Mouse (Mus musculus) urinary bladder, adult 18-20 months (tissue): Measurements from ENCODE around the gene Rab17.

Experiments
- DNase-seq, 2 experiments: peaks; one replicate each; pipeline ENCODE4 v3.0.0; 2022; ENCODE audit warnings: low spot score in 2 of 2, mixed read lengths in 2 of 2

The Rab17 gene

GRCm38 (mm10) chr1:90995916-90996315 lies 26.5 kb upstream of the Rab17 start:
- no peak for DNase-seq

- DNase-seq: no peak
Observed at GRCm38 (mm10) chr1:90981346-90981745, 11.9 kb upstream of the Rab17 start.

GRCm38 (mm10) chr1:90980638-90981330 lies 11.3 kb upstream of the Rab17 start:
- DNase-seq: no peak

DNA sequence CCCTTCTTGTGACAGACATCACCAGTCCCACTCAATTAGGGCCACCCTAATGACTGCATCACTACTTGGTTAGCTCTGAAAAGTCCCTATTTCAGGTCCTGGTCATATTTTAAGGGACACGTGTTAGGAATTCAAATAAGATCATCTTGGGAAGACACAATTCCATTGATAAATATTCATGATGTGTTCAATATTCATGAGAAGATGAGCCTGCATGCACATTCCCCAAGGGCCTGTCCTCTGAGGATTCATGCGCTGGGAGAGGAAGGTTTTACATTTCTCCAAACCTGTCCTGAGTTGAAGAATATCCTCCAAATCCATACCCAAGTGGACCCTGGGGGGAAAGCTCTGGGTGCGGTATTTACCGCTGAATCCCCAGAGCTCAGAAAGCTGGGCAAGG lies 6.5 kb upstream of the Rab17 start:
- no peak for DNase-seq

- peak in 1 of 2 experiments; percentile 55 for DNase-seq
Observed at GRCm38 (mm10) chr1:90974906-90975649, 5.6 kb upstream of the Rab17 start.

GRCm38 (mm10) chr1:90973574-90973911 lies 4.1 kb upstream of the Rab17 start:
- DNase-seq: no peak

- DNase-seq: peak; percentile 85 to 97
Observed at GRCm38 (mm10) chr1:90972911-90973573, 3.6 kb upstream of the Rab17 start.

DNA sequence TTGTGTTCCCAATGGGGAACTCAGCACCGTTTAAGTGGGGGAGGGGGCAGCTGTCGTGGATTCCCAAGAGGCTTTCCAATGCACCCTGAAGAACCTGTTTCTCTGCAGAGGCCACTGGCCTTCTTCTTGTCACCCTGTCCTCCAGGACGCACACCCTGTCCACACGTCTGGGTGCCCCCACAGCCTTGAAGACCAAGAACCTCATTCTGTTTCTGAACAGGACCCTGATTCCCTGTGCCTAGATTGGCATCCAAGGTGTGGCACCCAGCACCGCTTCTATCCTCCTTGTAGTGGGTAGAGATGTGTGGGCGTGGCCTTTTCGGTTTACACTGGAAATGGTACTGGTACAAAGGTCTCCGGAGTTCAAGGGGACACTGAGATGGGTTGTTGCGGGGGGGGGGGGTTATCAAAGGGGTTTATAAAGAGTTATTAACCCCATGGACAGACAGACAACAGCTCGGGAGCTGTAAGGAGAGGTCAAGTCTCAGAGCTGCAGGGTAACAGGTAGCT lies 475 bp upstream of the Rab17 start:
- no peak for DNase-seq

GRCm38 (mm10) chr1:90968649-90969048 lies 812 bp downstream of the Rab17 start:
- no peak for DNase-seq

DNA sequence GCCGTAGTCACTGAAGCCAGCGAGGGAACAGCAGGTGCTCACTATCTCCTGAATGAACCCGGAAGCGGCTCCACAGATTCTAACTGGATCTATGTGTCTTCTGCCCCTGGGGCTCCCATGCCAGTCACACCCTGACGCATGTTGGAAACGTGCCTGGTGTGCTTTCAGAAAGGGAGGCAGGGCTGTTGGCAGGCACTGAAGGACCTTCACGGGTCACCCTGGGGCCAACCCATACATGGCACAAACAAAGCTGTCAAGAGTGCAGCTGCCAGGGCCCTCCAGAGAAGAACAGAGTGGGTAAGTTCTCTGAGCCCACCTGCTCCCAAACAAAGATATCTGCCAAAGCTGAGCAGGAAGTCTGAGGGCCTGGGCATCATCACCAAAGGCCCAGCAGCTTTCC lies 1.9 kb downstream of the Rab17 start:
- DNase-seq: no peak

DNA sequence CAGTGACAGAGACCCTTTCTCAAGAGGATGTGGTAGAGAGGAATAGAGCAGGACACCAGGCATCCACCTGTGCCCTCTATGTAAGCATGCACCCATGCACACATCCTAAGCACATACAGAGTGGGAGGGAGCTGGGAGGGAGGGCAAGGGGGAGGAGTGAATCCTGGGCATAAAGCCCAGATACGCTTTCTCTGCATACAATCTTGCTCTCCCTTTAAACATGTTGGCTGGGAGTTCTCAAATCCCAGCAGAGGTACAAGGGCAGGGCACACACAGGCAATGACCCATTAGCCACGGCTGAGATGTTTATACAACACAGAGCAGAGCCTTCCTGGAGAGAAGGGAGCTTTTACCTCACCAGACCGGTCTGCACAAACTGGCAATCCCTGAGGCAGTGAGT lies 6.5 kb downstream of the Rab17 start:
- no peak for DNase-seq

- no peak for DNase-seq
Observed at GRCm38 (mm10) chr1:90962526-90962925, 6.9 kb downstream of the Rab17 start.

DNA sequence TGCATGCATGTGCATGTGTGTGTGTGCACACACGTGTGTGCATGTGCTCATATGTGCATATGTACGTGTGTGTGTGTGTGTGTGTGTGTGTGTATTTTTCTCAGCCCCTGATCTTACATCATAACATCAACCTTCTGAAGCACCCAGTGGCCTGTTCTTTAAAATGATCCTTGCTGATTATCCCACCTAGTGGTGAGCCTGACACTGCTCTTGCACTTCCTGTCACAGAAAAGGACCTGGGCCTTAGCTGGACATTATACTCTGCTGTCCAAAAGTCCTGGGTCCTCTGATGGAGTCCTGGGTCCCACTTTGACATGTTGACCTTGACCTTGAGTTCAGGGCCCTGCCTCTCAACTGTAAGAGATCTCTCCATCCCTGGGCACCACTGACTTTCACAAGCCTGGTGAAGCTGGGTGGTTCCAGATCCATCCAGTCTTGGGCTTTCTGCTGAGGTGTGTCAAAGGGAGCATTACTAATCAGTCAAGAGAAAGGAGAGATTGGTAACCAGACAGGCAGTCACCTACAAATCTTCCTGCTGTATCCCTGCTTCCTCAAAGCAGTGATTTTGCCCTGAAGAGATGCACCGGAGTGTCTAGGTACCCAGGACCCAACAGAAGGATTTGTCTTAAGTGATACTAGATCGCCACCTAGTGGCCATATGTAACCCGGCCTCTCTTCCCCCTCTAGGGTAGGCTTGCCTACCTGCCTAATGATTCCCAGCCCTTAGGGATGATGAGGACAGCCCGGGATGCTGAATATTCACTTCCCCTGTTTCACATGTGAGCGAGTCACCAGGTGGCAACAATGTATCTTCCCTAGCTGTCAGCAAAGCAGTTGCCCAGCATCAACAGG lies 13.0 kb downstream of the Rab17 start:
- no peak for DNase-seq

DNA sequence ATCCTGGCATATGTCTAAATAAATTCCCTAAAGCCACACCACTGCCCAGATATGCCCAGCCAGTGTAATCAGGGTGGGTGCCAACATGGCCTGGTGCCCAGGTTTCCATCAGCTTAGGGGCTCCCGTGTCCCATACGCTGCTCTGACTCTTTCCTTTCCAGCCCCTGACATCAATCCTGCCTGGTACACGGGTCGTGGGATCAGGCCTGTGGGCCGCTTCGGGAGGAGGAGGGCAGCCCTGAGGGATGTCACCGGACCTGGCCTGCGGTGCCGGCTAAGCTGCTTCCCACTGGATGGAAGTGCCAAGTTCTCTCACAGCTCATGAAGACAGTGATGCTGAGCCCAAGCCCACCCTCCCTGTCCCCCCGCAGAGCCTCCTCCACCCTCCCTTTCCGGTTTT lies 15.8 kb downstream of the Rab17 start:
- no peak for DNase-seq

- no peak for DNase-seq
Observed at GRCm38 (mm10) chr1:90952808-90953207, 16.7 kb downstream of the Rab17 start, which contains the start of gene Prlh. TSS of gene Prlh (plus strand) at chr1:90953108.

- no peak for DNase-seq
Observed at GRCm38 (mm10) chr1:90951670-90952069, 17.8 kb downstream of the Rab17 start.

- no peak for DNase-seq
Observed at GRCm38 (mm10) chr1:90949309-90949708, 20.2 kb downstream of the Rab17 start.

GRCm38 (mm10) chr1:90947252-90947651 lies 22.2 kb downstream of the Rab17 start:
- DNase-seq: no peak

GRCm38 (mm10) chr1:90945171-90945570 lies 24.3 kb downstream of the Rab17 start:
- DNase-seq: no peak

- DNase-seq: no peak
Observed at GRCm38 (mm10) chr1:90939980-90940379, 29.5 kb downstream of the Rab17 start.

- DNase-seq: no peak
Observed at GRCm38 (mm10) chr1:90936990-90937389, 32.5 kb downstream of the Rab17 start.

DNA sequence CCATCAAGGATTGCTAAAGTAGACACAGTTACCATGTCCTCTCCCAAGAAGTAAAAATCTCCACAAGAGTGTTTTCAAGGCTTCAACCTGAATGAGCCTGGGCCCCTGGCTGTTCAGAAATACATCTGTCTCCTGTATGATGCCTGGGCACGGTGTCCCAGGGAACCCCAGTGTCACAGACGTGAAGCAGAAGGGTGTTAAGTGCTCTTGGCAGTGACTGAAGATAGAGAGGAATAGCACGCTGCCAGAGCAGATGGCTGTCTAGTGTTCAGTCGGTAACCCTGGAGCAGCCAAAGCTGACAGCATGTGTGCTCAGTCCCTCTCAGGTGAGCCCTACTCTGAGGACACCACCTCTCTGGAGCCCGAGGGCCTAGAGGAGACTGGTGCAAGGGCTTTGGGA lies 36.5 kb downstream of the Rab17 start:
- DNase-seq: no peak
